Mouse (Mus musculus): ENCODE data around the gene Mup13.
"Not testable (repeated sequence)": the region's sequence is repeated elsewhere in the genome, so short reads cannot be mapped to it uniquely, and the experiment has no call there.

DNA sequence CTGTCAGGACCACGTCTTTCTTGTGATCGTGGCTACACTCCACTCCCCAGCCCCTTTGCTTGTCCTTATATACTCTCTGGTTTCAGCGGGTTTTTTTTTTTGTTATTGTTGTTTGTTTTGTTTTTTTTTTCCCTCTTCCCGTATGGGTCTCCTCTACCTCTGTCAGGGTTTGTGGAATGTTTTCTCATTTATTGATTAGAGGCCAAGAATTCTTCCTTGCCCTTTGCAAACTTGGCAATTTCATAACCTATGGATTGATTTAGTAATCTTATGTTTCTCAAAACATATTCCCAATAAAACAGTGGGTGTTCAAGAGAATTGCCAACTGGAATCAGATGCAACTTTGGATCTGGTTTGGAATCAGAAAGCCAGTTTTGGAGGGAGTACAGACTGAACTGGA lies at the start of gene Mup13:
- not testable (repeated sequence) for TF ChIP-seq CTCF (conservative IDR thresholded peaks at IDR 0.05; ENCODE audit: low read length); POU5F1 (IDR thresholded peaks at IDR 0.05; ENCODE audit: borderline replicate concordance, low read length)
